Comparison of ENCODE assay signal across 22 mouse cellular contexts in the genomic region with DNA sequence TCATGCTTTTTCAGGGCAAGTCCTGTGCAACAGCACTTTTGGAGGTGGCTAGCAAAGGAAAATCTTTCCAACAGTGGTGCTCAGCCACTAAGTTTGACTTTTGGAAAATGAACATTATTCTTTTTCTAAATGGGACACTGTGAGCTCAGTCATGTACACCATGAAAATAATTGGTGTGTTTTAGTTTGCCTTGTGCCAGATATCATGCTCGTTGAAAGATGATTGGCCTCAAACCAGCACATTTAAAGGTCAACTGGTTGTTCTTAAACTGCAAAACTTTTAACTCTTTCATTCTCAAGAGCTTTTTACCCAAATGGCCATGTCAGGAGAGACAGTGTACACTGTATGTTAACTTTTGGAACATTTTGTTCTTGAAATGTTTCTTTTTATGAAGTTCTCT. TPM values are rescaled to one million over a fixed set of nuclear protein-coding genes. Genes with fewer than 3 reads are reported as not detected.
A peak's percentile ranks its signal among the peaks of the same experiment; 100 is the strongest.
DNase-seq lines count a peak whose midpoint lies in the region; ATAC-seq and TF ChIP-seq lines count a peak whose summit lies in the region.
"Had no signal": no experiment of that assay in that cellular context is flagged by ENCODE, and none has a peak within 500 bp of the region (broad histone marks: within the 10 kb centered on the region; RNA-seq: fewer than 3 reads in every experiment).

No protein-coding gene starts in this region.

- no peaks in the 10 kb centered on the region for H3K27me3 ChIP-seq in heart, adult 2 months (ENCODE audit: control insufficient read depth, insufficient read depth, low read length)
- H3K27me3 ChIP-seq in heart, embryonic 11.5 days (ENCODE audit: control insufficient read depth, insufficient read depth, low read length), result no peaks in the 10 kb centered on the region
- H3K27me3 ChIP-seq in lung, embryonic 14.5 days (ENCODE audit: insufficient read depth, low read length), result no peaks in the 10 kb centered on the region
- H3K27me3 ChIP-seq in heart, embryonic 16.5 days (ENCODE audit: control insufficient read depth, insufficient read depth, low read length), result no peaks in the 10 kb centered on the region
- no peaks in the 10 kb centered on the region for H3K27me3 ChIP-seq in intestine, postnatal 0 days (replicated peaks; ENCODE audit: control insufficient read depth, insufficient read depth, low read length)
- H3K27me3 ChIP-seq: forebrain, embryonic 12.5 days; liver, embryonic 15.5 days; midbrain, embryonic 13.5 days had no signal

- intact Hi-C loops in heart, adult 2 months (cut with DNase I), result no loop called here

- no peak for TF ChIP-seq POLR2A in heart, adult 2 months (IDR thresholded peaks at IDR 0.05; ENCODE audit: insufficient read depth, low read depth, low read length)

- no peak for TF ChIP-seq EP300 in heart, adult 2 months (IDR thresholded peaks at IDR 0.05; ENCODE audit: insufficient read depth, low read depth, low read length)

- H3K4me3 ChIP-seq in heart, adult 2 months, result no peak overlapping the region
- H3K4me3 ChIP-seq in heart, embryonic 11.5 days (ENCODE audit: low read depth, low read length), result no peak overlapping the region
- no peak overlapping the region for H3K4me3 ChIP-seq in lung, embryonic 14.5 days (ENCODE audit: low read depth, low read length)
- no peak overlapping the region for H3K4me3 ChIP-seq in heart, embryonic 16.5 days (ENCODE audit: low read length)
- no peak overlapping the region for H3K4me3 ChIP-seq in intestine, postnatal 0 days (ENCODE audit: low read depth, low read length)
- H3K4me3 ChIP-seq: erythroblast, embryonic 14.5 days; forebrain, embryonic 12.5 days; limb, embryonic 10.5 days; liver, embryonic 15.5 days; midbrain, embryonic 13.5 days had no signal

- no peak for DNase-seq in heart, adult 2 months
- peak; percentile 28 for DNase-seq in lung, embryonic 14.5 days
- DNase-seq in lung, postnatal 10 days, result no peak
- no peak for DNase-seq in layer of hippocampus, postnatal 10 days (ENCODE audit: low spot score in 2 of 2)
- DNase-seq: adrenal gland, adult 2 months; cerebellum, adult 11-12 months; cerebellum, postnatal 10 days; gastrocnemius, postnatal 25 days; layer of hippocampus, adult 9-11 months; liver; right cerebral cortex, postnatal 14 days; spleen, adult 18-20 months had no signal

- H3K79me2 ChIP-seq in heart, adult 2 months (replicated peaks; ENCODE audit: control insufficient read depth, insufficient read depth, low read length), result no peaks in the 10 kb centered on the region; the same call in 1 of the 2 replicates

- no peak overlapping the region for H3K9ac ChIP-seq in heart, adult 2 months (ENCODE audit: low read depth, low read length)
- H3K9ac ChIP-seq in heart, embryonic 11.5 days (ENCODE audit: low read depth, low read length), result no peak overlapping the region
- H3K9ac ChIP-seq in lung, embryonic 14.5 days, result no peak overlapping the region
- H3K9ac ChIP-seq in heart, embryonic 16.5 days (ENCODE audit: low read length), result no peak overlapping the region
- H3K9ac ChIP-seq in intestine, postnatal 0 days (ENCODE audit: low read depth, low read length), result no peak overlapping the region
- H3K9ac ChIP-seq: forebrain, embryonic 12.5 days; hindbrain, embryonic 14.5 days; liver, embryonic 15.5 days; midbrain, embryonic 13.5 days had no signal

- H3K36me3 ChIP-seq in heart, adult 2 months (ENCODE audit: control insufficient read depth, insufficient read depth, low read length), result peaks cover 4% of the 10 kb centered on the region; the same call in 1 of the 2 replicates
- no peaks in the 10 kb centered on the region for H3K36me3 ChIP-seq in heart, embryonic 11.5 days (ENCODE audit: control insufficient read depth, insufficient read depth, low read length)
- H3K36me3 ChIP-seq in lung, embryonic 14.5 days (ENCODE audit: insufficient read depth), result no peaks in the 10 kb centered on the region
- H3K36me3 ChIP-seq in heart, embryonic 16.5 days (ENCODE audit: control insufficient read depth, insufficient read depth), result 0 out of 2 replicates have a peak, but pooled peaks cover 3% of the 10 kb centered on the region
- H3K36me3 ChIP-seq in intestine, postnatal 0 days (ENCODE audit: control insufficient read depth, insufficient read depth), result no peaks in the 10 kb centered on the region
- H3K36me3 ChIP-seq: forebrain, embryonic 12.5 days; limb, embryonic 10.5 days; liver, embryonic 15.5 days; midbrain, embryonic 13.5 days had no signal

- peaks cover 2% of the 10 kb centered on the region; the same call in 1 of the 2 replicates for H3K4me1 ChIP-seq in heart, adult 2 months (ENCODE audit: control insufficient read depth, insufficient read depth, low read length)
- H3K4me1 ChIP-seq in heart, embryonic 11.5 days (ENCODE audit: control insufficient read depth, insufficient read depth, low read length), result no peaks in the 10 kb centered on the region
- no peaks in the 10 kb centered on the region for H3K4me1 ChIP-seq in lung, embryonic 14.5 days (ENCODE audit: insufficient read depth)
- peaks cover 6% of the 10 kb centered on the region for H3K4me1 ChIP-seq in heart, embryonic 16.5 days (ENCODE audit: control insufficient read depth, insufficient read depth, low read length)
- no peaks in the 10 kb centered on the region for H3K4me1 ChIP-seq in intestine, postnatal 0 days (replicated peaks; ENCODE audit: control insufficient read depth, insufficient read depth, low read length)
- H3K4me1 ChIP-seq: forebrain, embryonic 12.5 days; limb, embryonic 10.5 days; liver, embryonic 15.5 days; midbrain, embryonic 13.5 days had no signal

- no peak for TF ChIP-seq CTCF in heart, adult 2 months (IDR thresholded peaks at IDR 0.05)
- TF ChIP-seq CTCF in lung, embryonic 14.5 days (IDR thresholded peaks at IDR 0.05; ENCODE audit: low read depth), result no peak
- no peak for TF ChIP-seq CTCF in intestine, postnatal 0 days (IDR thresholded peaks at IDR 0.05; ENCODE audit: low read depth)

- no peak overlapping the region for H3K4me2 ChIP-seq in heart, embryonic 11.5 days
- H3K4me2 ChIP-seq in lung, embryonic 14.5 days, result no peak overlapping the region
- H3K4me2 ChIP-seq in heart, embryonic 16.5 days (ENCODE audit: low read depth, low read length), result no peak overlapping the region
- H3K4me2 ChIP-seq in intestine, postnatal 0 days (replicated peaks; ENCODE audit: low read depth), result no peak overlapping the region
- H3K4me2 ChIP-seq: forebrain, embryonic 12.5 days; hindbrain, embryonic 14.5 days; liver, embryonic 15.5 days; midbrain, embryonic 13.5 days had no signal

- WGBS in heart, adult 2 months, result 14% methylated on average over 1 of the region's 1 CpGs
- 32% methylated on average over 1 of the region's 1 CpGs for WGBS in heart, embryonic 11.5 days (ENCODE audit: insufficient replicate concordance)
- 15% methylated on average over 1 of the region's 1 CpGs for WGBS in lung, embryonic 14.5 days
- 29% methylated on average over 1 of the region's 1 CpGs for WGBS in heart, embryonic 16.5 days
- WGBS in intestine, postnatal 0 days, result 21% methylated on average over 1 of the region's 1 CpGs

- no peaks in the 10 kb centered on the region for H3K9me3 ChIP-seq in heart, embryonic 11.5 days (replicated peaks; ENCODE audit: control insufficient read depth, low read length)
- no peaks in the 10 kb centered on the region for H3K9me3 ChIP-seq in lung, embryonic 14.5 days (ENCODE audit: low read depth, low read length)
- H3K9me3 ChIP-seq in heart, embryonic 16.5 days (replicated peaks; ENCODE audit: control insufficient read depth, low read length), result 0 out of 2 replicates have a peak, but pooled peaks cover 2% of the 10 kb centered on the region
- H3K9me3 ChIP-seq in intestine, postnatal 0 days (ENCODE audit: control insufficient read depth), result no peaks in the 10 kb centered on the region
- H3K9me3 ChIP-seq: forebrain, embryonic 12.5 days; limb, embryonic 10.5 days; liver, embryonic 15.5 days; midbrain, embryonic 13.5 days had no signal

- no peak for ATAC-seq in heart, embryonic 11.5 days (replicated peaks; ENCODE audit: insufficient number of reproducible peaks, low FRiP score, low TSS enrichment)
- no peak for ATAC-seq in lung, embryonic 14.5 days (ENCODE audit: insufficient read depth)
- ATAC-seq in heart, embryonic 16.5 days (replicated peaks; ENCODE audit: extremely low read depth, insufficient read depth, low FRiP score), result 0 out of 2 replicates have a peak, but pooled peaks have one; percentile 52
- ATAC-seq in intestine, postnatal 0 days, result no peak
- ATAC-seq: inflammation-experienced regulatory T-cells, adult 6 months; midbrain, embryonic 13.5 days had no signal

- H3K27ac ChIP-seq in heart, adult 2 months, result peak overlapping the region; percentile 39
- no peak overlapping the region for H3K27ac ChIP-seq in heart, embryonic 11.5 days (ENCODE audit: low read depth, low read length)
- H3K27ac ChIP-seq in lung, embryonic 14.5 days (ENCODE audit: low read depth), result no peak overlapping the region
- 0 out of 2 replicates have a peak overlapping the region, but pooled peaks have one; percentile 42 for H3K27ac ChIP-seq in heart, embryonic 16.5 days (ENCODE audit: low read length)
- no peak overlapping the region for H3K27ac ChIP-seq in intestine, postnatal 0 days (ENCODE audit: low read depth, low read length)
- H3K27ac ChIP-seq: forebrain, embryonic 12.5 days; hindbrain, embryonic 14.5 days; limb, embryonic 10.5 days; liver, embryonic 15.5 days; midbrain, embryonic 13.5 days had no signal

RNA-seq across cellular contexts. Expression of gene Pde4d, which starts 17.3 kb away (rescaled TPM):
- total RNA-seq in heart, adult 2 months (2021), result 10 to 100 TPM; 38.1 to 40.1 TPM
- polyA plus RNA-seq in heart, adult 2 months (2012; rRNA removed), result 11.5 and 20.8 TPM in 2 replicates
- polyA plus RNA-seq in heart, embryonic 11.5 days (2014; fragmentation: Nextera tagmentation; extraction: Ambion mirVana), result 23.7 and 27.8 TPM in 2 replicates
- 14.5 and 16.2 TPM in 2 replicates for polyA plus RNA-seq in lung, embryonic 14.5 days (2014; fragmentation: Nextera tagmentation; extraction: Ambion mirVana)
- polyA plus RNA-seq in heart, embryonic 16.5 days (2015; fragmentation: Nextera tagmentation; extraction: Ambion mirVana), result 27.9 and 31.4 TPM in 2 replicates
- 17.8 and 22.0 TPM in 2 replicates for polyA plus RNA-seq in intestine, postnatal 0 days (2015; fragmentation: Nextera tagmentation; extraction: Ambion mirVana)
- total RNA-seq in layer of hippocampus, postnatal 10 days (2021), result 10 to 100 TPM; 77.6 to 81.2 TPM

Comparison
In these comparisons a context has a peak if more than half of its experiments do, and no peak if none do; other contexts are left out.
1. H3K27ac ChIP-seq: peak in heart, adult 2 months (single experiment) and heart, embryonic 16.5 days (single experiment); none in heart, embryonic 11.5 days (single experiment), lung, embryonic 14.5 days (single experiment) and intestine, postnatal 0 days (single experiment).